Mouse (Mus musculus): ENCODE results near the gene Nup98.

DNA sequence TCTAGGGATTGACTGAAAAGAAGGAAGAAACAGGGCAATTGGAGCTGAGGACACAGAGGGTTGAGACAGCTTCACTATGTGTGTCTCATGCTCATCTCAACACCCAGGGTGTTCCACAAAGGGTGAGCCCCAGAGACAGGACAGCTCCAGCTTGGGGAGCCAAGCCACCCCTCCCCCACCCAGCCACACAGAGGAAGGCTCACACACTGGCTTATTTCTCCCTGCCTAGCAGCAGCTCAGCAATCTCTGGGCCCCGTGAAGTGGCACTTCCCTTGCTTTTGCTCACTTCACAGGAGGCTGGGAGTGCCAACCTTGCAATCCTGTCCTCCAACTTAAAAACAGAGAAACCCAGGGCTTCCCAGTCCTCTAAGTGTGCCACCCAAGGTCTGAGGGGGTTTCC lies 35.8 kb upstream of the Nup98 start:
- no peak for TF ChIP-seq CTCF (conservative IDR thresholded peaks at IDR 0.05; ENCODE audit: insufficient read depth, insufficient read length, low read depth, low read length)
- no peak for TF ChIP-seq POLR2A (IDR thresholded peaks at IDR 0.05; ENCODE audit: low read depth, low read length)
